Mouse (Mus musculus) limb, embryonic 15.5 days (tissue): ENCODE results near the gene Rcn1. TPM values are rescaled to one million over a fixed set of nuclear protein-coding genes. Genes with fewer than 3 reads are reported as not detected.

ENCODE experiments used
- ATAC-seq: fragments of 200-750 bp; cut with Nextera tagmentation; 2 replicates; pipeline ENCODE4 v1.8.0; 2017; ENCODE audit warnings: low read depth, moderate TSS enrichment; ENCODE audit not compliant: insufficient number of reproducible peaks, low FRiP score, low TSS enrichment
- H3K27ac ChIP-seq: fragments of 300-500 bp; sonication (generic); 2 replicates; pipeline ENCODE4 v1.5.1; 2015; ENCODE audit warnings: moderate library complexity, mild to moderate bottlenecking, inconsistent platforms
- H3K27me3 ChIP-seq: fragments of 300-500 bp; sonication (generic); 2 replicates; pipeline ENCODE4 v1.6.1; 2015; ENCODE audit warnings: inconsistent platforms
- H3K36me3 ChIP-seq: fragments of 300-500 bp; sonication (generic); 2 replicates; pipeline ENCODE4 v1.6.1; 2015; ENCODE audit warnings: inconsistent platforms
- H3K4me1 ChIP-seq: fragments of 300-500 bp; sonication (generic); 2 replicates; pipeline ENCODE4 v1.6.1; 2015; ENCODE audit warnings: inconsistent platforms
- H3K4me2 ChIP-seq: fragments of 300-500 bp; sonication (generic); 2 replicates; pipeline ENCODE4 v1.6.1; 2015; ENCODE audit warnings: mild to moderate bottlenecking, inconsistent platforms
- H3K4me3 ChIP-seq: fragments of 300-500 bp; sonication (generic); 2 replicates; pipeline ENCODE4 v1.5.1; 2015; ENCODE audit warnings: mild to moderate bottlenecking, inconsistent platforms
- H3K9ac ChIP-seq: fragments of 300-500 bp; sonication (generic); 2 replicates; pipeline ENCODE4 v1.6.1; 2015; ENCODE audit warnings: inconsistent platforms
- H3K9me3 ChIP-seq: fragments of 300-500 bp; sonication (generic); 2 replicates; pipeline ENCODE4 v1.6.1; 2016; ENCODE audit warnings: inconsistent platforms
- WGBS: fragments of 180-500 bp; shearing (Covaris S2); methylation state at CpG from one replicate; pipeline ENCODE4 v1.1.7; 2015; 5-methylcytosine and 5-hydroxymethylcytosine counted together
- polyA plus RNA-seq: library from polyadenylated mRNA; unstranded; fragments of >200 nt; fragmentation: Nextera tagmentation; extraction: Ambion mirVana; gene quantifications from 2 replicates; pipeline ENCODE4 v1.2.1, GENCODE M21; 2015

Rcn1 gene
- polyA plus RNA-seq, 1 experiment from 2014 or later: 296 TPM

- no peak for ATAC-seq
- H3K27ac ChIP-seq: peak overlapping the region; percentile 27; the same call in 1 of the 2 replicates
- no peak overlapping the region for H3K4me3 ChIP-seq
These were observed 17.7 kb upstream of the Rcn1 start for GRCm38 (mm10) chr2:105416660-105417348.

GRCm38 (mm10) chr2:105416046-105416659, 17.0 kb upstream of the Rcn1 start:
- Histone ChIP-seq H3K27ac (no peak overlapping the region), H3K9ac (no peak overlapping the region), H3K36me3 (no peaks in the 10 kb centered on the region), H3K9me3 (no peaks in the 10 kb centered on the region), H3K4me3 (no peak overlapping the region), H3K4me1 (peaks cover 15% of the 10 kb centered on the region), H3K27me3 (no peaks in the 10 kb centered on the region), H3K4me2 (no peak overlapping the region)
- WGBS: 50% methylated on average over 7 of the region's 7 CpGs
- ATAC-seq: no peak

More at GRCm38 (mm10) chr2:105416660-105417348, 17.7 kb upstream of the Rcn1 start:
- H3K4me2 ChIP-seq: no peak overlapping the region
- H3K9ac ChIP-seq: no peak overlapping the region
- H3K4me1 ChIP-seq: peaks cover 15% of the 10 kb centered on the region
- no peaks in the 10 kb centered on the region for H3K9me3 ChIP-seq
- H3K36me3 ChIP-seq: no peaks in the 10 kb centered on the region
- H3K27me3 ChIP-seq: no peaks in the 10 kb centered on the region
- WGBS: 40% methylated on average over 8 of the region's 8 CpGs

- Histone ChIP-seq H3K27me3 (no peaks in the 10 kb centered on the region), H3K4me3 (no peak overlapping the region), H3K9ac (no peak overlapping the region), H3K9me3 (no peaks in the 10 kb centered on the region), H3K36me3 (no peaks in the 10 kb centered on the region), H3K4me1 (peaks cover 15% of the 10 kb centered on the region), H3K4me2 (no peak overlapping the region), H3K27ac (no peak overlapping the region)
- 77% methylated on average over 2 of the region's 2 CpGs for WGBS
- ATAC-seq: no peak
These were observed 15.2 kb upstream of the Rcn1 start for GRCm38 (mm10) chr2:105414309-105414708.

GRCm38 (mm10) chr2:105409253-105409652, 10.1 kb upstream of the Rcn1 start:
- Histone ChIP-seq H3K4me3 (no peak overlapping the region), H3K4me1 (no peaks in the 10 kb centered on the region), H3K9ac (no peak overlapping the region), H3K27me3 (no peaks in the 10 kb centered on the region), H3K27ac (no peak overlapping the region), H3K4me2 (no peak overlapping the region), H3K36me3 (no peaks in the 10 kb centered on the region), H3K9me3 (no peaks in the 10 kb centered on the region)
- WGBS: 73% methylated on average over 1 of the region's 1 CpGs
- no peak for ATAC-seq

- ATAC-seq: no peak
- Histone ChIP-seq H3K36me3 (no peaks in the 10 kb centered on the region), H3K4me1 (no peaks in the 10 kb centered on the region), H3K27ac (no peak overlapping the region), H3K9me3 (no peaks in the 10 kb centered on the region), H3K4me3 (no peak overlapping the region), H3K9ac (no peak overlapping the region), H3K27me3 (no peaks in the 10 kb centered on the region), H3K4me2 (no peak overlapping the region)
- 69% methylated on average over 4 of the region's 4 CpGs for WGBS
These were observed 9.4 kb upstream of the Rcn1 start for GRCm38 (mm10) chr2:105408511-105408910.

- H3K27me3 ChIP-seq: no peaks in the 10 kb centered on the region
- H3K4me3 ChIP-seq: no peak overlapping the region
- H3K4me2 ChIP-seq: no peak overlapping the region
- H3K36me3 ChIP-seq: no peaks in the 10 kb centered on the region
- peaks cover 11% of the 10 kb centered on the region for H3K4me1 ChIP-seq
- no peak for ATAC-seq
- 84% methylated on average over 2 of the region's 2 CpGs for whole genome bisulfite sequencing
- no peak overlapping the region for H3K9ac ChIP-seq
- no peaks in the 10 kb centered on the region for H3K9me3 ChIP-seq
- no peak overlapping the region for H3K27ac ChIP-seq
These were observed 3.1 kb upstream of the Rcn1 start for GRCm38 (mm10) chr2:105402180-105402579.

- H3K36me3 ChIP-seq: no peaks in the 10 kb centered on the region
- ATAC-seq: no peak
- no peak overlapping the region for H3K4me2 ChIP-seq
- H3K4me3 ChIP-seq: no peak overlapping the region
- H3K9ac ChIP-seq: no peak overlapping the region
- no peak overlapping the region for H3K27ac ChIP-seq
- no peaks in the 10 kb centered on the region for H3K9me3 ChIP-seq
- H3K27me3 ChIP-seq: no peaks in the 10 kb centered on the region
- 85% methylated on average over 4 of the region's 4 CpGs for WGBS
- peaks cover 25% of the 10 kb centered on the region for H3K4me1 ChIP-seq
These were observed 1.4 kb upstream of the Rcn1 start for GRCm38 (mm10) chr2:105400558-105400957.

- peak overlapping the region; percentile 91 for H3K4me3 ChIP-seq
- WGBS: under 1% methylated on average over 31 of the region's 31 CpGs
- ATAC-seq: peak; percentile 6; the same call in 1 of the 2 replicates
- H3K4me1 ChIP-seq: peaks cover 29% of the 10 kb centered on the region
- H3K36me3 ChIP-seq: peaks cover 12% of the 10 kb centered on the region
- peak overlapping the region; percentile 66 for H3K4me2 ChIP-seq
- peak overlapping the region; percentile 95 for H3K9ac ChIP-seq
- H3K27me3 ChIP-seq: no peaks in the 10 kb centered on the region
- H3K27ac ChIP-seq: peak overlapping the region; percentile 98
- H3K9me3 ChIP-seq: no peaks in the 10 kb centered on the region
These were observed 459 bp downstream of the Rcn1 start for GRCm38 (mm10) chr2:105398636-105399084.

GRCm38 (mm10) chr2:105397446-105398211, 1.5 kb downstream of the Rcn1 start:
- Histone ChIP-seq H3K9ac (peak overlapping the region; percentile 95), H3K27ac (peak overlapping the region; percentile 98), H3K9me3 (no peaks in the 10 kb centered on the region), H3K4me2 (peak overlapping the region; percentile 66), H3K36me3 (peaks cover 22% of the 10 kb centered on the region), H3K4me1 (peaks cover 29% of the 10 kb centered on the region), H3K27me3 (no peaks in the 10 kb centered on the region), H3K4me3 (peak overlapping the region; percentile 91)
- 33% methylated on average over 5 of the region's 5 CpGs for WGBS
- no peak for ATAC-seq

- 91% methylated on average over 9 of the region's 9 CpGs for WGBS
- no peak for ATAC-seq
- no peak overlapping the region for H3K9ac ChIP-seq
- H3K4me1 ChIP-seq: peaks cover 29% of the 10 kb centered on the region
- peaks cover 37% of the 10 kb centered on the region for H3K36me3 ChIP-seq
- no peak overlapping the region for H3K4me2 ChIP-seq
- H3K9me3 ChIP-seq: no peaks in the 10 kb centered on the region
- no peak overlapping the region for H3K27ac ChIP-seq
- no peak overlapping the region for H3K4me3 ChIP-seq
- H3K27me3 ChIP-seq: no peaks in the 10 kb centered on the region
These were observed 3.1 kb downstream of the Rcn1 start for GRCm38 (mm10) chr2:105396066-105396465.

GRCm38 (mm10) chr2:105394375-105394774, 4.7 kb downstream of the Rcn1 start:
- Histone ChIP-seq H3K4me1 (peaks cover 29% of the 10 kb centered on the region), H3K36me3 (peaks cover 52% of the 10 kb centered on the region), H3K27me3 (no peaks in the 10 kb centered on the region), H3K4me2 (no peak overlapping the region), H3K27ac (no peak overlapping the region), H3K4me3 (no peak overlapping the region), H3K9me3 (no peaks in the 10 kb centered on the region), H3K9ac (no peak overlapping the region)
- no peak for ATAC-seq
- WGBS: 87% methylated on average over 4 of the region's 4 CpGs

- Histone ChIP-seq H3K4me1 (peaks cover 21% of the 10 kb centered on the region), H3K9me3 (no peaks in the 10 kb centered on the region), H3K4me2 (no peak overlapping the region), H3K4me3 (no peak overlapping the region), H3K27ac (no peak overlapping the region), H3K36me3 (peaks cover 70% of the 10 kb centered on the region), H3K27me3 (no peaks in the 10 kb centered on the region), H3K9ac (no peak overlapping the region)
- 66% methylated on average over 2 of the region's 2 CpGs for WGBS
- ATAC-seq: no peak
These were observed 6.6 kb downstream of the Rcn1 start for GRCm38 (mm10) chr2:105392514-105392913.
